Mouse (Mus musculus): Measurements from ENCODE around the gene Gm1123. TPM values are rescaled to one million over a fixed set of nuclear protein-coding genes. Genes with fewer than 3 reads are reported as not detected.

Gene Gm1123
- total and polyA plus RNA-seq, 3 experiments, result not detected

Other genes starting within 250 kb of the Gm1123 start
- gene Prr23a1, start 193.2 kb downstream of the Gm1123 start, total RNA-seq (2021), result not detected
- not detected in 2 replicates for gene Prr23a1, start 193.2 kb downstream of the Gm1123 start, polyA plus RNA-seq (2012; rRNA removed)
- not detected for gene Prr23a2, start 179.2 kb downstream of the Gm1123 start, total RNA-seq (2021)
- not detected in 2 replicates for gene Prr23a2, start 179.2 kb downstream of the Gm1123 start, polyA plus RNA-seq (2012; rRNA removed)
- gene Prr23a3, start 170.9 kb downstream of the Gm1123 start, total RNA-seq (2021), result not detected
- gene Prr23a3, start 170.9 kb downstream of the Gm1123 start, polyA plus RNA-seq (2012; rRNA removed), result 0.12 TPM in 1 of 2 replicates, not detected in the other
- not detected for gene 7420426K07Rik, start 132.6 kb downstream of the Gm1123 start, total RNA-seq (2021)
- gene 7420426K07Rik, start 132.6 kb downstream of the Gm1123 start, polyA plus RNA-seq (2012; rRNA removed), result not detected in 2 replicates
- gene Foxl2, start 80.4 kb downstream of the Gm1123 start, total RNA-seq (2021), result under 1 TPM in 1 of 2 experiments, not detected in 1; 0.20 TPM
- gene Foxl2, start 80.4 kb downstream of the Gm1123 start, polyA plus RNA-seq (2012; rRNA removed), result 0.04 and 0.35 TPM in 2 replicates
- 10 to 100 TPM; 20.6 to 22.0 TPM for gene Faim, start 49.3 kb downstream of the Gm1123 start, total RNA-seq (2021)
- gene Faim, start 49.3 kb downstream of the Gm1123 start, polyA plus RNA-seq (2012; rRNA removed), result 0.83 and 1.1 TPM in 2 replicates
- gene Pik3cb, start 104.9 kb upstream of the Gm1123 start, total RNA-seq (2021), result 10 to 100 TPM; 15.6 to 20.7 TPM
- gene Pik3cb, start 104.9 kb upstream of the Gm1123 start, polyA plus RNA-seq (2012; rRNA removed), result 1.4 and 2.0 TPM in 2 replicates
- gene Faiml, start 201.5 kb upstream of the Gm1123 start, total RNA-seq (2021), result not detected
- not detected in 2 replicates for gene Faiml, start 201.5 kb upstream of the Gm1123 start, polyA plus RNA-seq (2012; rRNA removed)
- 10 to 100 TPM in 1 of 2 experiments, 1 to 10 TPM in 1; 8.0 to 11.2 TPM for gene Cep70, start 207.7 kb upstream of the Gm1123 start, total RNA-seq (2021)
- gene Cep70, start 207.7 kb upstream of the Gm1123 start, polyA plus RNA-seq (2012; rRNA removed), result 0.86 and 1.3 TPM in 2 replicates